Comparison of ENCODE assay signal across 10 mouse cellular contexts in genomic region chr16:30655798-30656221, GRCm38 (mm10). TPM values are rescaled to one million over a fixed set of nuclear protein-coding genes. Genes with fewer than 3 reads are reported as not detected.
DNase-seq lines count a peak whose midpoint lies in the region; ATAC-seq lines count a peak whose summit lies in the region.
"Had no signal": no experiment of that assay in that cellular context is flagged by ENCODE, and none has a peak within 500 bp of the region (broad histone marks: within the 10 kb centered on the region; RNA-seq: fewer than 3 reads in every experiment).

No protein-coding gene starts in this region.

- DNase-seq in adrenal gland, adult 2 months = peak; percentile 38
- DNase-seq in adrenal gland, adult 18-20 months (ENCODE audit: low spot score in 2 of 2) = no peak
- DNase-seq in ES-CJ7 (ENCODE audit: low read depth, low spot score) = peak; percentile 16
- no peak for DNase-seq in ovary, postnatal 14 days (ENCODE audit: low spot score)
- no peak for DNase-seq in cerebellum, adult 11 months

- H3K4me1 ChIP-seq in hindbrain, embryonic 12.5 days = peaks cover 9% of the 10 kb centered on the region
- 0 out of 2 replicates have a peak, but pooled peaks cover 2% of the 10 kb centered on the region for H3K4me1 ChIP-seq in hindbrain, embryonic 16.5 days (ENCODE audit: control insufficient read depth, insufficient read depth, low read depth, low read length)
- peaks cover 12% of the 10 kb centered on the region for H3K4me1 ChIP-seq in forebrain, embryonic 15.5 days
- H3K4me1 ChIP-seq: neural tube, embryonic 12.5 days had no signal

- no peaks in the 10 kb centered on the region for H3K36me3 ChIP-seq in hindbrain, embryonic 12.5 days
- H3K36me3 ChIP-seq in hindbrain, embryonic 16.5 days (ENCODE audit: control insufficient read depth, insufficient read depth, low read length) = no peaks in the 10 kb centered on the region
- no peaks in the 10 kb centered on the region for H3K36me3 ChIP-seq in forebrain, embryonic 15.5 days
- H3K36me3 ChIP-seq: neural tube, embryonic 12.5 days had no signal

- no peaks in the 10 kb centered on the region for H3K9me3 ChIP-seq in hindbrain, embryonic 12.5 days (replicated peaks)
- no peaks in the 10 kb centered on the region for H3K9me3 ChIP-seq in hindbrain, embryonic 16.5 days (ENCODE audit: control insufficient read depth, low read length)
- no peaks in the 10 kb centered on the region for H3K9me3 ChIP-seq in forebrain, embryonic 15.5 days
- H3K9me3 ChIP-seq: neural tube, embryonic 12.5 days had no signal

- 0 out of 2 replicates have a peak overlapping the region, but pooled peaks have one; percentile 12 for H3K27ac ChIP-seq in hindbrain, embryonic 12.5 days
- H3K27ac ChIP-seq in hindbrain, embryonic 16.5 days (ENCODE audit: low read depth, low read length) = no peak overlapping the region
- H3K27ac ChIP-seq in forebrain, embryonic 15.5 days (replicated peaks) = 0 out of 2 replicates have a peak overlapping the region, but pooled peaks have one; percentile 35
- H3K27ac ChIP-seq: liver, embryonic 14.5 days; neural tube, embryonic 12.5 days had no signal

- no peak overlapping the region for H3K4me2 ChIP-seq in hindbrain, embryonic 12.5 days (replicated peaks)
- no peak overlapping the region for H3K4me2 ChIP-seq in hindbrain, embryonic 16.5 days (ENCODE audit: low read length)
- H3K4me2 ChIP-seq in forebrain, embryonic 15.5 days (replicated peaks) = no peak overlapping the region
- H3K4me2 ChIP-seq: neural tube, embryonic 12.5 days had no signal

- no peak for ATAC-seq in hindbrain, embryonic 12.5 days (ENCODE audit: low FRiP score)
- no peak for ATAC-seq in hindbrain, embryonic 16.5 days
- ATAC-seq in forebrain, embryonic 15.5 days (replicated peaks) = no peak

- H3K4me3 ChIP-seq in hindbrain, embryonic 12.5 days = no peak overlapping the region
- no peak overlapping the region for H3K4me3 ChIP-seq in hindbrain, embryonic 16.5 days (ENCODE audit: low read length)
- H3K4me3 ChIP-seq in forebrain, embryonic 15.5 days = no peak overlapping the region
- H3K4me3 ChIP-seq: neural tube, embryonic 12.5 days had no signal

- WGBS in hindbrain, embryonic 12.5 days = 47% methylated on average over 5 of the region's 5 CpGs
- 33% methylated on average over 5 of the region's 5 CpGs for WGBS in hindbrain, embryonic 16.5 days
- WGBS in forebrain, embryonic 15.5 days = 32% methylated on average over 5 of the region's 5 CpGs

- no peaks in the 10 kb centered on the region for H3K27me3 ChIP-seq in hindbrain, embryonic 12.5 days
- no peaks in the 10 kb centered on the region for H3K27me3 ChIP-seq in hindbrain, embryonic 16.5 days (replicated peaks; ENCODE audit: control insufficient read depth, insufficient read depth, low read length)
- no peaks in the 10 kb centered on the region for H3K27me3 ChIP-seq in forebrain, embryonic 15.5 days
- H3K27me3 ChIP-seq: neural tube, embryonic 12.5 days had no signal

- H3K9ac ChIP-seq in hindbrain, embryonic 12.5 days = no peak overlapping the region
- H3K9ac ChIP-seq in hindbrain, embryonic 16.5 days (ENCODE audit: low read depth, low read length) = no peak overlapping the region
- H3K9ac ChIP-seq in forebrain, embryonic 15.5 days (replicated peaks) = no peak overlapping the region
- H3K9ac ChIP-seq: liver, embryonic 14.5 days; neural tube, embryonic 12.5 days had no signal

RNA-seq across cellular contexts. Expression of gene Fam43a, which starts 56.3 kb away (rescaled TPM):
- 10 to 100 TPM; 17.2 to 27.0 TPM for total RNA-seq in adrenal gland, adult 2 months (2021)
- polyA plus RNA-seq in adrenal gland, adult 2 months (2012; rRNA removed) = 50.9 and 52.9 TPM in 2 replicates
- total RNA-seq in adrenal gland, adult 18-20 months (2021) = 10 to 100 TPM; 24.6 to 30.9 TPM
- polyA plus RNA-seq in hindbrain, embryonic 12.5 days (2016; fragmentation: Nextera tagmentation; extraction: Ambion mirVana) = 17.5 and 17.6 TPM in 2 replicates
- 18.3 and 22.0 TPM in 2 replicates for polyA plus RNA-seq in hindbrain, embryonic 16.5 days (2015; fragmentation: Nextera tagmentation; extraction: Ambion mirVana)
- 9.9 and 10.7 TPM in 2 replicates for polyA plus RNA-seq in forebrain, embryonic 15.5 days (2015; fragmentation: Nextera tagmentation; extraction: Ambion mirVana)

Comparison
In these comparisons a context has a peak if more than half of its experiments do, and no peak if none do; other contexts are left out.
1. DNase-seq: peak in adrenal gland, adult 2 months (single experiment) and ES-CJ7 (single experiment); none in adrenal gland, adult 18-20 months (0 of 2), ovary, postnatal 14 days (single experiment) and cerebellum, adult 11 months (single experiment).